Mouse (Mus musculus) forebrain, embryonic 12.5 days (tissue): ENCODE results near the gene Pde4d. TPM values are rescaled to one million over a fixed set of nuclear protein-coding genes. Genes with fewer than 3 reads are reported as not detected.

Source experiments
- ATAC-seq: fragments of 200-750 bp; cut with Nextera tagmentation; 2 replicates; pipeline ENCODE4 v1.8.0; 2017; ENCODE audit warnings: moderate TSS enrichment; ENCODE audit not compliant: low FRiP score
- H3K27ac ChIP-seq: fragments of 300-500 bp; sonication (generic); 2 replicates; pipeline ENCODE4 v1.5.1; 2016; ENCODE audit warnings: mild to moderate bottlenecking
- H3K27me3 ChIP-seq: fragments of 300-500 bp; sonication (generic); 2 replicates; pipeline ENCODE4 v1.6.1; 2016; ENCODE audit warnings: mild to moderate bottlenecking
- H3K36me3 ChIP-seq: fragments of 300-500 bp; sonication (generic); replicated peaks from 2 replicates; pipeline ENCODE4 v1.6.1; 2016; ENCODE audit warnings: mild to moderate bottlenecking
- H3K4me1 ChIP-seq: fragments of 300-500 bp; sonication (generic); 2 replicates; pipeline ENCODE4 v1.6.1; 2016
- H3K4me2 ChIP-seq: fragments of 300-500 bp; sonication (generic); 2 replicates; pipeline ENCODE4 v1.6.1; 2016; ENCODE audit warnings: mild to moderate bottlenecking, moderate library complexity
- H3K4me3 ChIP-seq: fragments of 300-500 bp; sonication (generic); replicated peaks from 2 replicates; pipeline ENCODE4 v1.5.1; 2016; ENCODE audit warnings: mild to moderate bottlenecking
- H3K9ac ChIP-seq: fragments of 300-500 bp; sonication (generic); 2 replicates; pipeline ENCODE4 v1.6.1; 2016; ENCODE audit warnings: mild to moderate bottlenecking
- H3K9me3 ChIP-seq: fragments of 300-500 bp; sonication (generic); 2 replicates; pipeline ENCODE4 v1.6.1; 2016
- WGBS: fragments of 180-500 bp; shearing (Covaris S2); methylation state at CpG from one replicate; pipeline ENCODE4 v1.1.7; 2016; 5-methylcytosine and 5-hydroxymethylcytosine counted together
- polyA plus RNA-seq: library from polyadenylated mRNA; unstranded; fragments of >200 nt; fragmentation: Nextera tagmentation; extraction: Ambion mirVana; gene quantifications from 2 replicates; pipeline ENCODE4 v1.2.1, GENCODE M21; 2016

Pde4d gene
- polyA plus RNA-seq, 1 experiment from 2014 or later, result 15.0 TPM

DNA sequence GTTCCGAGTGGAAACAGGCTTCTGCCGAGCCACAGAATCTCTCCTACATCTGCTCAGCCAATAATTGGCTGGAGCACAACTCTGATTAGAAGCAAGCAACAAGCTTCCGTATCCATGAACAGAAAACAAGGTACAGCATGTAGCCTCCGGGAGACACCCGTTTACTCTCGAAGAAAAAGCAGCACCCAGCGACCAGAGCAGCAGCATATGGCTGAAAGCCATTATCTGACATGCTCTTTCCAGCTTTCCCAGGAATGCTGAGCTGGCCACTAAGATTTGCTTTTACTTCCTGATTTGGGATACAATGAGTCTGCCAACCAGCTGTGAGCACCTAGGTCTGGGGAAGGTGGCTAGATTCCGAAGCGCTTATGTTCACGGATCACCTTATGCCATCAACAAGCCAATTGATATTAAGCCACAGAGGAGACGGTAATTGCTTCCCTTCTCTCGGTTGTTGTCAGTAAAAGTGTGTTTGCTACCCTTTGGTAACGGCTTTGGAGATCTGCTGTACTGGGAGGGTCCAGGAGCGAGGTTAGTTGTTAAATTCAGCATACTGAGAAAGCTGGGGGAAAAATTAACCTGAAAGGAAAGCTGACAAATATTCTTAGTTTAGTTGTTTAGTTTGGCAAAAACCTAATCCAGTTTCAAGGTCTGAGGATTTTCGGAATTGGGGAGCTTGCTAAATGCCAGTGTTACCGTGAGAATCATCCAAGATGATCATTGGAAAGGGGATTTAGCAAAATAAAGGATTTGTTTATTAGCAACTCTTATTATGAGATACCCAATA lies 1131.7 kb downstream of the Pde4d start:
- Histone ChIP-seq H3K4me3 (no peak overlapping the region), H3K27ac (no peak overlapping the region), H3K9ac (no peak overlapping the region), H3K4me1 (no peaks in the 10 kb centered on the region), H3K9me3 (no peaks in the 10 kb centered on the region), H3K4me2 (no peak overlapping the region), H3K36me3 (no peaks in the 10 kb centered on the region), H3K27me3 (no peaks in the 10 kb centered on the region)
- ATAC-seq, result no peak
- 80% methylated on average over 16 of the region's 16 CpGs for WGBS

GRCm38 (mm10) chr13:109590048-109590447 lies 1140.3 kb downstream of the Pde4d start:
- no peak for ATAC-seq
- Histone ChIP-seq H3K36me3 (no peaks in the 10 kb centered on the region), H3K27ac (no peak overlapping the region), H3K4me1 (0 out of 2 replicates have a peak, but pooled peaks cover 4% of the 10 kb centered on the region), H3K9me3 (no peaks in the 10 kb centered on the region), H3K4me2 (no peak overlapping the region), H3K9ac (no peak overlapping the region), H3K27me3 (no peaks in the 10 kb centered on the region), H3K4me3 (no peak overlapping the region)
- 83% methylated on average over 4 of the region's 4 CpGs for WGBS

- no peak for ATAC-seq
- Histone ChIP-seq H3K4me3 (no peak overlapping the region), H3K27me3 (no peaks in the 10 kb centered on the region), H3K9me3 (no peaks in the 10 kb centered on the region), H3K4me1 (0 out of 2 replicates have a peak, but pooled peaks cover 4% of the 10 kb centered on the region), H3K36me3 (no peaks in the 10 kb centered on the region), H3K9ac (no peak overlapping the region), H3K4me2 (no peak overlapping the region), H3K27ac (no peak overlapping the region)
- 82% methylated on average over 8 of the region's 8 CpGs for WGBS
Observed at GRCm38 (mm10) chr13:109592192-109592797, 1142.5 kb downstream of the Pde4d start.

DNA sequence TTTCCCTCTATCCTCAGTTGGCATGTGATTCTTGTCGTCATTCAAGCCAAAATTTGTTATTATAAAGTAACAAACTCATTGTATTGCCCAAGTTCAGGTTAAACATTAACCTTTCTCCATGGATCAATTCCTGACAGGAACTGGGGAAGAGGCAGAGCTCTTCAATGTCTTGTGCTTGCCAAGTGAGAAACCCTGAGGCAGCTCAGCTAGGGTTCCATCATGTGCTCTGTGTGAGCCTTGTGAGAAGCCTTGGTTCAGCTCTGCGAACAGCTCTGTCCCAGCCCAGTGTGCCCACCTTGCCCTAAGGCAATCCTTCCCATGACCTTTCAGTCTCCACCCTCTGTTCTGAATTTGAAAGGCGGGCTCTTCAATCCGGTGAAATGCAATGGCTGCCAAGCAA lies 1150.0 kb downstream of the Pde4d start:
- Histone ChIP-seq H3K4me2 (no peak overlapping the region), H3K36me3 (no peaks in the 10 kb centered on the region), H3K9me3 (no peaks in the 10 kb centered on the region), H3K27ac (no peak overlapping the region), H3K4me3 (no peak overlapping the region), H3K4me1 (no peaks in the 10 kb centered on the region), H3K27me3 (no peaks in the 10 kb centered on the region), H3K9ac (no peak overlapping the region)
- WGBS, result 68% methylated on average over 4 of the region's 4 CpGs
- ATAC-seq, result no peak

GRCm38 (mm10) chr13:109604017-109604416 lies 1154.3 kb downstream of the Pde4d start:
- H3K9ac ChIP-seq, result no peak overlapping the region
- H3K4me1 ChIP-seq, result no peaks in the 10 kb centered on the region
- no peak overlapping the region for H3K4me2 ChIP-seq
- H3K27ac ChIP-seq, result no peak overlapping the region
- no peaks in the 10 kb centered on the region for H3K9me3 ChIP-seq
- no peaks in the 10 kb centered on the region for H3K36me3 ChIP-seq
- no peak overlapping the region for H3K4me3 ChIP-seq
- no peaks in the 10 kb centered on the region for H3K27me3 ChIP-seq
- WGBS, result 86% methylated on average over 2 of the region's 2 CpGs
- no peak for ATAC-seq

DNA sequence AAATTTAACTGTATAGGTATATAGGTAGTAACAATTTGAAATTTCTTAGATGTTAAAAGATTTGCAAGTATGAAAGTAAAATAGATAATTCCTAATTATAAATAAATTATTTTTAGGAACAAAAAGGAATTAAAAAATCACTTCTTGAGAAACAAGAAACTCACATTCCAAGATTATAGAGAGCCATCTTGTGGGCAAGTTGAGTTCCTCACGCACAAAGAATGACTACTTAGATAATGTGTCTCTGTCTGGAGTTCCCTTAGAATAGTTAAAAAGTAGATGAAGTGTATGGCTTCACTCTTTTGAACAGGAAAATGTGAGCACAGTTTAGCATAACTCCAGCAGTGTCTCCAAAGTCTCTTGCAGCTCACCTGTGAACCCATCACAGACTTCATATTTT lies 1155.4 kb downstream of the Pde4d start:
- 78% methylated on average over 1 of the region's 1 CpGs for WGBS
- no peaks in the 10 kb centered on the region for H3K36me3 ChIP-seq
- H3K9me3 ChIP-seq, result no peaks in the 10 kb centered on the region
- H3K27me3 ChIP-seq, result no peaks in the 10 kb centered on the region
- H3K4me2 ChIP-seq, result no peak overlapping the region
- no peak for ATAC-seq
- no peaks in the 10 kb centered on the region for H3K4me1 ChIP-seq
- no peak overlapping the region for H3K4me3 ChIP-seq
- H3K9ac ChIP-seq, result no peak overlapping the region
- no peak overlapping the region for H3K27ac ChIP-seq

DNA sequence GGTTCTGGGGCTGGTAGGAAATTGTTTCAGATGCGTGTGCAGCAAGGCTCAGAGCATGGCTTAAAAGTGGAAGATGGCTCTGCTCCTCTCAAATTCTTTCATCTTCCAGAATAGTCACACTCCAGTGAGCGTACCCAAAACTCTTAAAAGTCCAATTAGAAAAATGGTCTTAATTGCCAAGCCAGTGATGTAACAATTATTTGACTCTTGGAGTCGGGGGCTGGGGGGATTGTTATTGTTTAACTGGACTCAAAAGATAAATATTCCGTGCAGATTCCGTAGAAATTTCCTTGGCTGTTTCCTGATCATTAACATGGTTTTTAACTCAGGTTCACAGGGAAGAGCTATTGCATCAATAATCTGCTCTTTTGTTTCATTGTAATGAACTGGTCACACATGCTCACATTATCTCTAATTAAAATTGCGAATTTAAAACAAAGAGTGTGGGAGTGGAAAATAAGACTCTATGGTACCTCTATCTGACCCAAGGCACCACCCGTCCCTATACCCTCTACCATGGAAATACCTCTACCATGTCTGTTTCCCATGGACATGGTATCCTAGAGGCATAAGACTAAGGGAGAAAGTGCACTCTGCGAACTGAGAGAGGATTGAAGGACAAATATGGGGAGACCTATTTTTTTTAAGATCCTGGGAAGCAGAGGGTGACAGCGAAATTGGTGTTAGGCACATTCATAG lies 1159.5 kb downstream of the Pde4d start:
- Histone ChIP-seq H3K27me3 (no peaks in the 10 kb centered on the region), H3K4me3 (no peak overlapping the region), H3K4me2 (no peak overlapping the region), H3K4me1 (no peaks in the 10 kb centered on the region), H3K9me3 (no peaks in the 10 kb centered on the region), H3K36me3 (no peaks in the 10 kb centered on the region), H3K9ac (no peak overlapping the region), H3K27ac (no peak overlapping the region)
- no peak for ATAC-seq
- WGBS, result 72% methylated on average over 9 of the region's 9 CpGs

DNA sequence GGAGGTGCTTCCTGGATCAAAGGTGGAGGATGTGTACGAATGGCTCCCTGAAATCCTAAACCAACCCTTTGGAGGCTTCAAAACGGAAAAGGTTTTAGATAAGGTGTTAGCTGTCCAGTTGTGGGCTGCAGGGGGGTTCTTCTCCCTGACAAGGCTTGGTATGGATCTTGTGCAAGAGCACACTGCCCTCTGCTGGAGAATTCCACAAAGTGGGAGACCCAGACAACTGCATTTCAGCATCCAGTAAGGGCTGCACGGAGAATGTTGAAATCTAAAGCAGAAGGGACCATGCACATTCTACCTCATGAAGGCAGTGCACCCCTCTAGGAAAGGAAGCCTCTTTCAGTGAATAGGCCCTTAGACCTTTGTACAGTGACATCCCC lies 1160.0 kb downstream of the Pde4d start:
- 24% methylated on average over 3 of the region's 3 CpGs for WGBS
- no peaks in the 10 kb centered on the region for H3K4me1 ChIP-seq
- no peak overlapping the region for H3K27ac ChIP-seq
- no peaks in the 10 kb centered on the region for H3K36me3 ChIP-seq
- H3K4me3 ChIP-seq, result no peak overlapping the region
- peak; percentile 75 for ATAC-seq
- H3K27me3 ChIP-seq, result no peaks in the 10 kb centered on the region
- H3K9ac ChIP-seq, result no peak overlapping the region
- no peak overlapping the region for H3K4me2 ChIP-seq
- H3K9me3 ChIP-seq, result no peaks in the 10 kb centered on the region

DNA sequence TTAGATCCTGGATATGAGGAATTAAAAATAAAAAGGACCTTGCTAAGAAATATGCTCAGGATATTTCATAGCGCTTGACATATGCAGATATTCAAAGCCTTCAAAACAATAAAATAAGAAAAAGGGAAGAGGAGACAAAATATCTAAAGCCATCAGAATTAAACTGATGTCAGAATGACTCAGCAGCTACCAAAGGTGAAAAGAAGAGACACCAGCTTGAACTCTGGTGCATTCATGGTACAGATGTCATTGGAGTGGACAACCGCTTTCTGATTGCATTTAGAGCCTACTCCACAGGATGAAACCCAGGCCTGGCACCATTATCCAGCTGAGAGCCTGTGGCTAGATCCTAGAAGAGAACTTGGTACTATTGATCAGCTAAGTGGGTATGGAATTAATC lies 1161.0 kb downstream of the Pde4d start:
- WGBS, result 95% methylated on average over 2 of the region's 2 CpGs
- ATAC-seq, result no peak
- no peaks in the 10 kb centered on the region for H3K36me3 ChIP-seq

GRCm38 (mm10) chr13:109615213-109615784 lies 1165.6 kb downstream of the Pde4d start:
- no peaks in the 10 kb centered on the region for H3K27me3 ChIP-seq
- no peaks in the 10 kb centered on the region for H3K9me3 ChIP-seq
- H3K4me2 ChIP-seq, result no peak overlapping the region
- no peak overlapping the region for H3K9ac ChIP-seq
- H3K27ac ChIP-seq, result no peak overlapping the region
- H3K4me3 ChIP-seq, result no peak overlapping the region
- 74% methylated on average over 8 of the region's 8 CpGs for WGBS
- H3K36me3 ChIP-seq, result no peaks in the 10 kb centered on the region
- ATAC-seq, result no peak
- no peaks in the 10 kb centered on the region for H3K4me1 ChIP-seq

More for the DNA sequence above, 1161.0 kb downstream of the Pde4d start:
- Histone ChIP-seq H3K9ac (no peak overlapping the region), H3K27me3 (no peaks in the 10 kb centered on the region), H3K4me1 (no peaks in the 10 kb centered on the region), H3K4me2 (no peak overlapping the region), H3K4me3 (no peak overlapping the region), H3K9me3 (no peaks in the 10 kb centered on the region), H3K27ac (no peak overlapping the region)

DNA sequence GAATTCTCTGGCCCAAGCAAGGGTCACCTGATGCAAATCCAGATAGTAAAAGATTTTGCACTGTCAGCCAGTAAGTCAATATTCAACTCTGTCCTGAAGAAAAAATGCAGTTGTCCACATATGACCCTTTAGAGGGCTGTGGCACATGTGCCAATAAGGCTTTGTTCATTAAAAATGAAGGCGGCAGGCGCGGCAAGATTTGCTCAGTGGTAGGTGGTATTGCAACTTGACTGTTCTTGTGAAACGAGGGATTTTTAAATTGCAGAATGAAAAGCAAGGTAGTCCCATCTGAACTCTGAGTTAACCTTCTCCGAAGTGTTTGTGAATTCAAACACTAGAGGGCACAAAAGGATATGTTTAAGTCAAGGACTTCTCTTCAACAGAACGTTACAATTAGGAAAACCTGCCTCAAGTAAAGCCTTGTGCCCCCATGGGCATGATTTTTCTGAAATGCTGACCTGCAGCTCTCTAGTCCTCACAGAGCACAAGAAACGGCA lies 1166.1 kb downstream of the Pde4d start:
- Histone ChIP-seq H3K4me1 (no peaks in the 10 kb centered on the region), H3K9me3 (no peaks in the 10 kb centered on the region), H3K27ac (no peak overlapping the region), H3K36me3 (no peaks in the 10 kb centered on the region), H3K4me3 (no peak overlapping the region), H3K9ac (no peak overlapping the region), H3K4me2 (no peak overlapping the region), H3K27me3 (no peaks in the 10 kb centered on the region)
- WGBS, result 16% methylated on average over 7 of the region's 7 CpGs
- ATAC-seq, result 0 out of 2 replicates have a peak, but pooled peaks have one; percentile 23

GRCm38 (mm10) chr13:109619158-109619657 lies 1169.5 kb downstream of the Pde4d start:
- Histone ChIP-seq H3K27ac (no peak overlapping the region), H3K36me3 (no peaks in the 10 kb centered on the region), H3K27me3 (no peaks in the 10 kb centered on the region), H3K4me2 (no peak overlapping the region), H3K9ac (no peak overlapping the region), H3K4me3 (no peak overlapping the region), H3K9me3 (no peaks in the 10 kb centered on the region), H3K4me1 (no peaks in the 10 kb centered on the region)
- 77% methylated on average over 2 of the region's 2 CpGs for WGBS
- ATAC-seq, result no peak
